Mouse (Mus musculus) layer of hippocampus, postnatal 14 days (tissue): ENCODE measurements around the gene Sh3gl2. TPM values are rescaled to one million over a fixed set of nuclear protein-coding genes. Genes with fewer than 3 reads are reported as not detected.

Source experiments
- DNase-seq, 2 experiments: peaks; one replicate each; pipeline ENCODE4 v3.0.0; 2021 to 2022; ENCODE audit warnings: low spot score in 2 of 2, mixed read lengths in 1 of 2
- long read RNA-seq, 2 experiments: library from polyadenylated mRNA; stranded (forward); transcript quantifications; one replicate each; pipeline ENCODE4 v2.0.0; 2021
- total RNA-seq, 2 experiments: library from RNA; stranded (reverse); gene quantifications; 2 replicates each; pipeline ENCODE4 v1.2.3; 2021

Gene Sh3gl2
- total RNA-seq = 100 to 1,000 TPM; 304 to 310 TPM
- long read RNA-seq, experiment 1, transcript Sh3gl2-201 (9 exons, 2,822 nt) = major isoform, 292 of 313 reads
- long read RNA-seq, experiment 1, partial matches to known transcripts = 5 of 313 reads
- long read RNA-seq, experiment 1, other reads (novel, unspliced or antisense) = 16 of 313 reads
- long read RNA-seq, experiment 2, transcript Sh3gl2-201 (9 exons, 2,822 nt) = major isoform, 319 of 336 reads
- long read RNA-seq, experiment 2, partial matches to known transcripts = 5 of 336 reads
- long read RNA-seq, experiment 2, other reads (novel, unspliced or antisense) = 12 of 336 reads

- DNase-seq = peak; percentile 74
Observed at GRCm38 (mm10) chr4:85205071-85205635, at the start of gene Sh3gl2. Gene Sh3gl2 (plus strand): TSS chr4:85205126.

GRCm38 (mm10) chr4:85161156-85161555 is 43.8 kb upstream of the Sh3gl2 start:
- DNase-seq = peak in 1 of 2 experiments; percentile 30

GRCm38 (mm10) chr4:85162468-85163312 is 42.2 kb upstream of the Sh3gl2 start:
- DNase-seq = peak; percentile 64 to 72

DNA sequence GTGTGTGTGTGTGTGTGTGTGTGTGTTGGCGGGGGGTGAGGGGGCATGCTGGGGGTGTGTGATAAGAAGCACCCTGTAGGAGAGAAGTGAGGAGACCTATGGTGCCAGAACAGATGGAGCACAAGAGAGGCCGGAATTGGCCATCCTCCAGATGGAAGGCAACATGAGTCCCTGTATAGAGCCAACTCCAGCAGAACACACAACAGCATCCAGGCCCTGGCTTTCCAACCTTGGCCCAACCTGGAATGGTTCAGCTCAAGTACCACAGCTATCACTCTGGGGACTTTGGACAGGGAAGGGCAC is 41.7 kb upstream of the Sh3gl2 start:
- DNase-seq = peak in 1 of 2 experiments; percentile 18

- DNase-seq = no peak
Observed at GRCm38 (mm10) chr4:85168001-85168400, 36.9 kb upstream of the Sh3gl2 start.

DNA sequence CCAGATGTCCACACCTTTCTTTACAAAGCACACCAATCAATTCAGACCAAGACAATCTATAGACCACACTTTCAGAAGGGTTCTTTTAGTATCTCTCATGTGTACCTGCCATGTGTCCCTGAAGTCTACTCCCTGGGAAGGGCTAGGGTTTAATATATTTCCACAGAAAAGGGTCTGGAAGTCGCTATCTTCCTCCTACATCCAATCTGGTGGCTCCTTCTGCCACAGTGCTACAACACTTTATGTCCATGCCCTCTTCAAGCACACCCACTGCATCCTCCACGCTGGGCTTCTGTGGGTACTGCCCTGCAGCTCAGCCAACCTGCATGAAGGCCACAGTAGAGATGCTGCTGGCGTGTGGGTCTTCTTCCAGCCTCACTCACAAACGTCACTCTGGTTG is 29.5 kb upstream of the Sh3gl2 start:
- DNase-seq = no peak

- no peak for DNase-seq
Observed at GRCm38 (mm10) chr4:85178394-85179051, 26.4 kb upstream of the Sh3gl2 start.

DNA sequence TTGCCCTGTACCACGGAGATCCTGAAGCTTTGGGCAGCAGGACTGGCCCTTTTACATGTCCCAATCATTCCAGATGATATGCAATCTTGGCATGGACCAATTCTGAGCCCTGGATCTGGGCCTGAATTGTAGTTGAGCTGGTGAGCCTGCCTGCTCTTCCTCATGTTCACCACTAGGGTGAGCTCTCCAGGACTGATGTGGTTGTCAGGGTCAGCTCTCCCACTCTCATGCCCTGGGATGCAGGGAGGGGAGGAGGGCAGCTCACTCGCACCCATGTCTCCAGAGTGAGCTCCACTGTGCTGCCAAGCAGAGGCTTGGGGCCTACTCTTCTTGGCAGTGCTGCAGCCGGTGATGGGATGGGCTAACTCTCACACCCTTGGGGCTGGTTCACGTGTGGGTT is 18.9 kb upstream of the Sh3gl2 start:
- DNase-seq = no peak

- DNase-seq = peak; percentile 34 to 45
Observed at GRCm38 (mm10) chr4:85196201-85196600, 8.7 kb upstream of the Sh3gl2 start.

DNA sequence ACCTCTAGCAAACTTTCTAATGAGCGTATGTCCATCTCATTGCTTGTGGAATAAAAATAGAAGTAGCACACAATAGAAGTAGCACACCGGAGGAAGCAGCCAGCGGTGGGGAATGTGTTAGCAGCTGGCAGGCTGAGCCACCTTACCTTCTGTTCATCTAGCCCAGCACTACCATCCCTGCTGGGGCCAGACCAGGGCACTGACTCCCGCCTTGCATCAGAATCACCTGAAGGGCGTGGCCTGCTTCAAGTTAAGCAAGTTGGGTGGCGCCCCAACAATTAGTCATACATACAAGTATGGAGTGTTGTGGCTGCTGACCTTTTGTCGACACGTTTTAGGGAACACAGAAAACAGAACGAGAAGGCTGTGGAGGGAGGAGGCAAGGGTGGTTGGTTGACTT is 6.5 kb upstream of the Sh3gl2 start:
- no peak for DNase-seq

- no peak for DNase-seq
Observed at GRCm38 (mm10) chr4:85202582-85202981, 2.3 kb upstream of the Sh3gl2 start.

DNA sequence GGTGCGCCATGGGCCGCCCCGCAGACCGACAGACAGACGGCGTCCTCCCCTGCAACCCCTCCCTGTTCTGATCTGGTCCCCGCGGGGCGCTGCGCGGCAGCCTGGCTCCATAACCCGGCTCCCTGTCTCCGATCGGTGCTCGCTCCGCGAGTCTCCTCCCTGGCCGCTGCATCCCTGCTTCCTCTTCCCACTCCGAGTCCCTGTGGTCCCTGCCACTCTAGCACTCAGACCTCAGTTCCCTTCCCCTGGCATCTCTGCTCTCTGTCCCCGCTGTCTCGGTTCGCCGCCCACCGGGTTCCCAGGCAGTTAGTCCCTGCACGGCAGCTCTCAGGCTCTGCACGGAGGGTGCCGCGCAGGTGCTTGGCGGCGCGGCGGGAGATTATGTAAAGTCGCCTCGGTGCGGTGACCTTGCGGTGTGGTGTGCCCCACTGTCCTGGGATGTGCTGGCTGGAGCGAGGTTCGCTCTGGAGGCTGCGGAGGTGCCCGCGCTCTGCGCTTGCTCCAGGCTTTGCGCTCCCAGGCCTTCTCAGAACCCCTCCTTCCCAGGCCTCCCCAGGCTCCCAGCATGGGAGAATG is 798 bp downstream of the Sh3gl2 start:
- DNase-seq = no peak

DNA sequence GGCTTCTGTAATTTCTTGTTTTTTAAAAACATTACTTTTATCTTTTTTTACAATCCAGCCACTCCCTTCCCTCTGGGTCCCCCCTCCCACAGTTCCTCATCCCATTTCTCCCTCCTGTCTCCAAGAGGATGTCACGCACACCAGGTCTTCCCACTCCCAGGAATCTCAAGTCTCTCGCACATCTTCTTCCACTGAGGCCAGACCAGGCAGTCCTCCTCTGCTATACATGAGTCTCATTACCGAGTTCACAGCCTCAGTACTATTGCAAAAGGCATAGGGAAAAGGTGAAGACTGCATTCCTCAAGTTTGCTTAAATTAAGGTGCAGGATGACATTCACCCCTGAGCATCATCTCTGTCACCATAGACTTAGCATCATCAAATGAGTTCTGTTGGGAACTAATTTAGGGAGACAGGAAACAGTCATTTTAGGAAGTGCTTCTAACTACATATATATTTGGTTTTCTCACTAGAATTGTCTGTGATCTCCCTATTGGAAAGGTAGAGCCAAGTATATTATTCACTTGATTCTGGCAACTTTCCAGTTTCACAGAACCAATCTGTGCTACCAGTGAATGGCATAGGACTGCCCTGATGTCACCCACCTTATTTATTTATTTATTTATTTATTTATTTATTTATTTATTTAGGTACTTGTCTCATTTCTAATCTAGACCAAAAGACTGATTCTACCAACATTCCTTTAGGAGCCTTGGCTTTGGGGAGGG is 1.9 kb downstream of the Sh3gl2 start:
- no peak for DNase-seq

GRCm38 (mm10) chr4:85207515-85207914 is 2.6 kb downstream of the Sh3gl2 start:
- no peak for DNase-seq

GRCm38 (mm10) chr4:85208531-85208930 is 3.6 kb downstream of the Sh3gl2 start:
- DNase-seq = no peak

- DNase-seq = no peak
Observed at GRCm38 (mm10) chr4:85210953-85211352, 6.0 kb downstream of the Sh3gl2 start.

DNA sequence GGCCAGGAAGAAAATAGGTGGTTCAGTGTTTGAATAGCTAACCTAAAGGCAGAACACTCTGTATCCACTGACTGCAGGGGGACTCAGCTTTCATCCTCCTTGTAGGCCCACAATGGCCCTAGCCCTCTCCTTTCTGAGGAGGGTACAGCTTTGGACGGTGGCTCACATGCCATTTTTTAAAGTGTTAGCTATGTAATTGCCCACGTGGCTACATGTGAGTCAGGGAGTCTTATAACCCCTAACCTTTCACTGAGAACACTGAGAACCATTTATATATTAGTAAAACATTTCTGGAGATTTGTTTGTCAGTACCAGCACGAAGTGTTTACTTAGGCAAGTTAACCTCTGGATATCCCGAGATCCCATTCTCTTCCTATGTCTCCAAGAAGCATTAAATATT is 12.1 kb downstream of the Sh3gl2 start:
- no peak for DNase-seq

DNA sequence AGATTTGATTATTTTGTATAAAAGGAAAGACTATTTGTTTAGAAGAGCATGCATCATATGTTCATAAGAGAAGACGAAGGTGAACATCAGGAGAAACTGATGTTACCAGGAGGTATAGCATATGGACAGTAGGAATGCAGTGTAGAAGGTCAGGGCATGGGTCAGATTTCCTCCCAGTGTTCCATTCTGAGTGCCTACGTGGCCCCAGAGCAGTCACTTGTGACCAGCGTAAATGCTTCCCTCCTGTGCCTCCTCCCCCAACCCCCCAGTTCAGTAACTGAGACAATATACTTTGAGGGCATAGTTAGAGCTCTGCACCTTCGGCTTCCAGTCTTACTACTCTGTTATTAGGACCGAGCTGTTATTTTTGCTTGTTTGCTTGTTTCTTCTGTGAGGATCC is 17.8 kb downstream of the Sh3gl2 start:
- no peak for DNase-seq

GRCm38 (mm10) chr4:85226731-85227130 is 21.8 kb downstream of the Sh3gl2 start:
- no peak for DNase-seq

DNA sequence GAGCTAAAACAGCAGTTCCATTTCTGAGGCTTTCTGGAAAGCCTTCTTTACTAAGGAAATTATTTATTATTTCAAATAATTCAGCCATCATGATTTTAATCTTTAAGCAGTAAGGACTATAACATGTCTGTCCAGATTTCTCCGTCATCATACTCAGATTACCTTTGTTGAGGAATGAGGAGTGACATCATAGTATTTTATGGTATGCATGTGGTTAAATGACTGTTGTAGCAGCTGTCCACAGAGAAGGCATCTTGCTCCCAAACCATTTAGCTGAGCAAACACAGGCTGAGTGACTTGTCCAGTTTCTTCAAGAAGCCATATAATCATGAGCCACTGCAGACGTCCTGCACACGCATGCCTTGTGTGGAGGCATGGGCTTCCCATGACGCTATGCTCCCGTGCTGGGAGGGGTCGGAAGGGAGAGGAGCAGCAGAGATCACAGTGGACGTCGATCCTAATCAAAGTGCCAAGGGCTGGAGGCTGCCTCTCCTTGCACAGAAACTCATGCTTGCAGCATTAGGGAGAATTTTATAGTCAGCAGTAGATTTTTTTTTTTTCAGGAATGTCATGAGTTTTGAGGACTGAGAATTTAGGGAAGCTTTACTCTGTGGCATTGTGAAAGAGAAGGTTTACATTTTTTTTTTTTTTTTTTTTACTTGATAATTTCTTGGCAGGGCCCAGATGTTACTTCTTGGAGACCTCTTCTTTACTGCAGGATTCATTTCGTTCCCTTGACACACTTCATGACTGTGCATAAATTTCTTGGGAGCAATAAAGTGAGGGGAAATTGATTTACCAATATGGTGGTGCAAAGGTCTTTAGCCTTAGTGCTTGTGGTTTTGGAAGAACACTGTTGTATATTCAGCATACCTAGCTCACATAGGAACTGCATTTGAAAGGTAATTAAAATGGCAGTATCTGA is 23.0 kb downstream of the Sh3gl2 start:
- no peak for DNase-seq
